Mouse (Mus musculus): Measurements from ENCODE around the gene Ryr1. TPM values are rescaled to one million over a fixed set of nuclear protein-coding genes. Genes with fewer than 3 reads are reported as not detected.

Ryr1 gene
- under 1 TPM; 0.07 to 0.13 TPM for total RNA-seq (2021)
- long read RNA-seq, experiment 1, partial matches to known transcripts: 1 of 1 reads
- long read RNA-seq, experiment 1, other reads (novel, unspliced or antisense): 0 of 1 reads
- long read RNA-seq, experiment 2, partial matches to known transcripts: 0 of 1 reads
- long read RNA-seq, experiment 2, other reads (novel, unspliced or antisense): 1 of 1 reads

- DNase-seq: peak; percentile 14 to 22
Measured at GRCm38 (mm10) chr7:29124970-29125369, at the start of gene Ryr1. TSS of gene Ryr1 (minus strand) at chr7:29125179.

- no peak for DNase-seq
Measured at GRCm38 (mm10) chr7:29172390-29173016, 47.5 kb upstream of the Ryr1 start.

- DNase-seq: no peak
Measured at GRCm38 (mm10) chr7:29171562-29172097, 46.7 kb upstream of the Ryr1 start.

- DNase-seq: peak in 1 of 2 experiments; percentile 32
Measured at GRCm38 (mm10) chr7:29170755-29171561, 46.0 kb upstream of the Ryr1 start.

- DNase-seq: peak; percentile 83 to 91
Measured at GRCm38 (mm10) chr7:29170066-29170754, 45.2 kb upstream of the Ryr1 start, which contains the start of the genes Ggn and Spred3. TSS of gene Ggn (plus strand) at chr7:29170210. TSS of gene Spred3 (minus strand) at chr7:29170411.

GRCm38 (mm10) chr7:29169231-29170065 lies 44.5 kb upstream of the Ryr1 start:
- DNase-seq: peak; percentile 83 to 86

GRCm38 (mm10) chr7:29168791-29169230 lies 43.8 kb upstream of the Ryr1 start:
- no peak for DNase-seq

GRCm38 (mm10) chr7:29168121-29168695 lies 43.2 kb upstream of the Ryr1 start:
- no peak for DNase-seq

- no peak for DNase-seq
Measured at GRCm38 (mm10) chr7:29167656-29168055, 42.7 kb upstream of the Ryr1 start.

GRCm38 (mm10) chr7:29162750-29163525 lies 38.0 kb upstream of the Ryr1 start:
- DNase-seq: no peak

GRCm38 (mm10) chr7:29162294-29162693 lies 37.3 kb upstream of the Ryr1 start:
- no peak for DNase-seq

- DNase-seq: no peak
Measured at GRCm38 (mm10) chr7:29158264-29158663, 33.3 kb upstream of the Ryr1 start.

GRCm38 (mm10) chr7:29155838-29156782 lies 31.1 kb upstream of the Ryr1 start, which contains the start of gene Fam98c:
TSS of gene Fam98c (minus strand) at chr7:29156234.
- peak; percentile 87 to 89 for DNase-seq

GRCm38 (mm10) chr7:29155196-29155837 lies 30.3 kb upstream of the Ryr1 start:
- DNase-seq: peak; percentile 91 to 92

GRCm38 (mm10) chr7:29154018-29154720 lies 29.2 kb upstream of the Ryr1 start:
- no peak for DNase-seq

- no peak for DNase-seq
Measured at GRCm38 (mm10) chr7:29151486-29151885, 26.5 kb upstream of the Ryr1 start.

GRCm38 (mm10) chr7:29148771-29149170 lies 23.8 kb upstream of the Ryr1 start:
- DNase-seq: no peak

Data from heart, adult 18-20 months (tissue).